Comparison of ENCODE assay signal across 12 mouse cellular contexts in genomic region chr12:86914756-86915155, GRCm38 (mm10). TPM values are rescaled to one million over a fixed set of nuclear protein-coding genes. Genes with fewer than 3 reads are reported as not detected.
DNase-seq lines count a peak whose midpoint lies in the region; ATAC-seq and TF ChIP-seq lines count a peak whose summit lies in the region.
"Had no signal": no experiment of that assay in that cellular context is flagged by ENCODE, and none has a peak within 500 bp of the region (broad histone marks: within the 10 kb centered on the region; RNA-seq: fewer than 3 reads in every experiment).

No protein-coding gene starts in this region.

- WGBS in forebrain, embryonic 14.5 days = 53% methylated on average over 6 of the region's 6 CpGs
- 75% methylated on average over 6 of the region's 6 CpGs for WGBS in forebrain, embryonic 11.5 days
- WGBS in liver, embryonic 11.5 days = 39% methylated on average over 6 of the region's 6 CpGs
- WGBS in liver, postnatal 0 days (ENCODE audit: insufficient replicate concordance) = 34% methylated on average over 6 of the region's 6 CpGs
- WGBS in heart, embryonic 15.5 days = 39% methylated on average over 6 of the region's 6 CpGs
- 65% methylated on average over 6 of the region's 6 CpGs for WGBS in midbrain, embryonic 15.5 days

- no peak for TF ChIP-seq EP300 in liver, postnatal 0 days (IDR thresholded peaks at IDR 0.05; ENCODE audit: low read depth)

- ATAC-seq in forebrain, embryonic 14.5 days = no peak
- ATAC-seq in forebrain, embryonic 11.5 days (replicated peaks; ENCODE audit: low FRiP score) = no peak
- ATAC-seq in liver, embryonic 11.5 days (replicated peaks; ENCODE audit: low FRiP score) = peak; percentile 46
- no peak for ATAC-seq in liver, postnatal 0 days
- ATAC-seq in heart, embryonic 15.5 days (replicated peaks; ENCODE audit: insufficient number of reproducible peaks, insufficient read depth, low FRiP score, low read depth) = no peak
- ATAC-seq in midbrain, embryonic 15.5 days (replicated peaks) = no peak
- ATAC-seq: intestine, embryonic 15.5 days had no signal

- H3K4me2 ChIP-seq in forebrain, embryonic 14.5 days (ENCODE audit: low read length) = no peak overlapping the region
- no peak overlapping the region for H3K4me2 ChIP-seq in forebrain, embryonic 11.5 days (ENCODE audit: low read depth, low read length, severe bottlenecking)
- H3K4me2 ChIP-seq in liver, embryonic 11.5 days = peak overlapping the region; percentile 25
- H3K4me2 ChIP-seq in liver, postnatal 0 days (ENCODE audit: low read depth, low read length) = no peak overlapping the region
- no peak overlapping the region for H3K4me2 ChIP-seq in heart, embryonic 15.5 days
- no peak overlapping the region for H3K4me2 ChIP-seq in midbrain, embryonic 15.5 days
- H3K4me2 ChIP-seq: intestine, embryonic 15.5 days; stomach, embryonic 15.5 days had no signal

- H3K27ac ChIP-seq in forebrain, embryonic 14.5 days (ENCODE audit: low read depth, low read length) = no peak overlapping the region
- H3K27ac ChIP-seq in forebrain, embryonic 11.5 days (ENCODE audit: low read depth, low read length) = no peak overlapping the region
- H3K27ac ChIP-seq in liver, embryonic 11.5 days (ENCODE audit: low read depth, low read length) = peak overlapping the region; percentile 53
- no peak overlapping the region for H3K27ac ChIP-seq in liver, postnatal 0 days (ENCODE audit: low read depth)
- 0 out of 2 replicates have a peak overlapping the region, but pooled peaks have one; percentile 38 for H3K27ac ChIP-seq in heart, embryonic 15.5 days
- H3K27ac ChIP-seq in midbrain, embryonic 15.5 days = 0 out of 2 replicates have a peak overlapping the region, but pooled peaks have one; percentile 31
- H3K27ac ChIP-seq: intestine, embryonic 15.5 days; left cerebral cortex, adult 2 months; stomach, embryonic 15.5 days had no signal

- no peak overlapping the region for H3K4me3 ChIP-seq in forebrain, embryonic 14.5 days (ENCODE audit: low read depth, low read length)
- no peak overlapping the region for H3K4me3 ChIP-seq in forebrain, embryonic 11.5 days (ENCODE audit: low read depth, low read length)
- H3K4me3 ChIP-seq in liver, embryonic 11.5 days (ENCODE audit: low read depth, low read length) = no peak overlapping the region
- H3K4me3 ChIP-seq in liver, postnatal 0 days (ENCODE audit: low read depth, low read length) = no peak overlapping the region
- H3K4me3 ChIP-seq in heart, embryonic 15.5 days = no peak overlapping the region
- no peak overlapping the region for H3K4me3 ChIP-seq in midbrain, embryonic 15.5 days
- H3K4me3 ChIP-seq: intestine, embryonic 15.5 days; left cerebral cortex, adult 2 months; stomach, embryonic 15.5 days had no signal

- H3K9me3 ChIP-seq in forebrain, embryonic 14.5 days (replicated peaks; ENCODE audit: control insufficient read depth, low read length) = no peaks in the 10 kb centered on the region
- H3K9me3 ChIP-seq in forebrain, embryonic 11.5 days (ENCODE audit: control insufficient read depth, low read length) = no peaks in the 10 kb centered on the region
- H3K9me3 ChIP-seq in liver, embryonic 11.5 days (ENCODE audit: control insufficient read depth, low read length) = no peaks in the 10 kb centered on the region
- no peaks in the 10 kb centered on the region for H3K9me3 ChIP-seq in liver, postnatal 0 days (ENCODE audit: low read length)
- no peaks in the 10 kb centered on the region for H3K9me3 ChIP-seq in heart, embryonic 15.5 days (replicated peaks)
- no peaks in the 10 kb centered on the region for H3K9me3 ChIP-seq in midbrain, embryonic 15.5 days
- H3K9me3 ChIP-seq: intestine, embryonic 15.5 days; stomach, embryonic 15.5 days had no signal

- H3K27me3 ChIP-seq in forebrain, embryonic 14.5 days (replicated peaks; ENCODE audit: control insufficient read depth, insufficient read depth, low read length) = no peaks in the 10 kb centered on the region
- no peaks in the 10 kb centered on the region for H3K27me3 ChIP-seq in forebrain, embryonic 11.5 days (ENCODE audit: control insufficient read depth, insufficient read depth, low read length)
- 0 out of 2 replicates have a peak, but pooled peaks cover 2% of the 10 kb centered on the region for H3K27me3 ChIP-seq in liver, embryonic 11.5 days (replicated peaks; ENCODE audit: control insufficient read depth, insufficient read depth, low read length)
- 0 out of 2 replicates have a peak, but pooled peaks cover 2% of the 10 kb centered on the region for H3K27me3 ChIP-seq in liver, postnatal 0 days (ENCODE audit: insufficient read depth, low read length)
- no peaks in the 10 kb centered on the region for H3K27me3 ChIP-seq in heart, embryonic 15.5 days
- no peaks in the 10 kb centered on the region for H3K27me3 ChIP-seq in midbrain, embryonic 15.5 days (replicated peaks)
- H3K27me3 ChIP-seq: intestine, embryonic 15.5 days; stomach, embryonic 15.5 days had no signal

- no peaks in the 10 kb centered on the region for H3K36me3 ChIP-seq in forebrain, embryonic 14.5 days (ENCODE audit: control insufficient read depth, insufficient read depth, low read length)
- no peaks in the 10 kb centered on the region for H3K36me3 ChIP-seq in forebrain, embryonic 11.5 days (ENCODE audit: control insufficient read depth, insufficient read depth, low read length)
- no peaks in the 10 kb centered on the region for H3K36me3 ChIP-seq in liver, embryonic 11.5 days (ENCODE audit: control insufficient read depth, insufficient read depth, low read length)
- no peaks in the 10 kb centered on the region for H3K36me3 ChIP-seq in liver, postnatal 0 days (replicated peaks; ENCODE audit: insufficient read depth, low read length)
- H3K36me3 ChIP-seq in heart, embryonic 15.5 days = no peaks in the 10 kb centered on the region
- H3K36me3 ChIP-seq in midbrain, embryonic 15.5 days (replicated peaks) = no peaks in the 10 kb centered on the region
- H3K36me3 ChIP-seq: intestine, embryonic 15.5 days; stomach, embryonic 15.5 days had no signal

- H3K4me1 ChIP-seq in forebrain, embryonic 14.5 days (ENCODE audit: control insufficient read depth, insufficient read depth, low read length) = peaks cover 32% of the 10 kb centered on the region
- peaks cover 20% of the 10 kb centered on the region for H3K4me1 ChIP-seq in forebrain, embryonic 11.5 days (replicated peaks; ENCODE audit: control insufficient read depth, insufficient read depth, low read length)
- H3K4me1 ChIP-seq in liver, embryonic 11.5 days (replicated peaks; ENCODE audit: control insufficient read depth, insufficient read depth, low read length) = peaks cover 34% of the 10 kb centered on the region
- H3K4me1 ChIP-seq in liver, postnatal 0 days (ENCODE audit: insufficient read depth) = peaks cover 30% of the 10 kb centered on the region
- H3K4me1 ChIP-seq in heart, embryonic 15.5 days (replicated peaks) = peaks cover 34% of the 10 kb centered on the region
- peaks cover 66% of the 10 kb centered on the region for H3K4me1 ChIP-seq in midbrain, embryonic 15.5 days

- peak overlapping the region; percentile 1; the same call in 1 of the 2 replicates for H3K9ac ChIP-seq in forebrain, embryonic 14.5 days (ENCODE audit: low read length)
- no peak overlapping the region for H3K9ac ChIP-seq in forebrain, embryonic 11.5 days (ENCODE audit: low read length)
- H3K9ac ChIP-seq in liver, embryonic 11.5 days (ENCODE audit: low read depth, low read length) = no peak overlapping the region
- H3K9ac ChIP-seq in liver, postnatal 0 days (replicated peaks) = no peak overlapping the region; the same call in 1 of the 2 replicates
- no peak overlapping the region; the same call in 1 of the 2 replicates for H3K9ac ChIP-seq in heart, embryonic 15.5 days
- no peak overlapping the region; the same call in 1 of the 2 replicates for H3K9ac ChIP-seq in midbrain, embryonic 15.5 days
- H3K9ac ChIP-seq: intestine, embryonic 15.5 days; stomach, embryonic 15.5 days had no signal

- no peak for TF ChIP-seq CTCF in liver, postnatal 0 days (IDR thresholded peaks at IDR 0.05; ENCODE audit: low read depth)

- DNase-seq in forebrain, embryonic 14.5 days (ENCODE audit: low spot score) = no peak
- no peak for DNase-seq in forebrain, embryonic 11.5 days (ENCODE audit: low spot score)
- DNase-seq in liver, embryonic 11.5 days (ENCODE audit: low spot score) = no peak
- DNase-seq in liver, postnatal 0 days = no peak
- no peak for DNase-seq in thymus, postnatal 36 days
- DNase-seq in T-cell, adult 2 months (ENCODE audit: low spot score) = no peak
- DNase-seq: cerebellum, adult 11-12 months had no signal

RNA-seq across cellular contexts. Expression of gene Irf2bpl, which starts 30.2 kb away (rescaled TPM):
- 41.4 and 56.5 TPM in 2 replicates for polyA plus RNA-seq in forebrain, embryonic 14.5 days (2014; fragmentation: Nextera tagmentation; extraction: Ambion mirVana)
- polyA plus RNA-seq in forebrain, embryonic 11.5 days (2014; fragmentation: Nextera tagmentation; extraction: Ambion mirVana) = 40.3 and 42.7 TPM in 2 replicates
- polyA plus RNA-seq in liver, embryonic 11.5 days (2014; fragmentation: Nextera tagmentation; extraction: Ambion mirVana) = 9.7 and 9.8 TPM in 2 replicates
- 5.0 and 5.3 TPM in 2 replicates for polyA plus RNA-seq in liver, postnatal 0 days (2015; fragmentation: Nextera tagmentation; extraction: Ambion mirVana)
- polyA plus RNA-seq in heart, embryonic 15.5 days (2015; fragmentation: Nextera tagmentation; extraction: Ambion mirVana) = 40.1 and 41.7 TPM in 2 replicates
- 94.3 and 98.5 TPM in 2 replicates for polyA plus RNA-seq in midbrain, embryonic 15.5 days (2015; fragmentation: Nextera tagmentation; extraction: Ambion mirVana)

RNA-seq across cellular contexts. Expression of gene Cipc, which starts 32.1 kb away (rescaled TPM):
- 47.5 and 57.0 TPM in 2 replicates for polyA plus RNA-seq in forebrain, embryonic 14.5 days (2014; fragmentation: Nextera tagmentation; extraction: Ambion mirVana)
- 46.5 and 48.7 TPM in 2 replicates for polyA plus RNA-seq in forebrain, embryonic 11.5 days (2014; fragmentation: Nextera tagmentation; extraction: Ambion mirVana)
- 23.8 and 28.1 TPM in 2 replicates for polyA plus RNA-seq in liver, embryonic 11.5 days (2014; fragmentation: Nextera tagmentation; extraction: Ambion mirVana)
- polyA plus RNA-seq in liver, postnatal 0 days (2015; fragmentation: Nextera tagmentation; extraction: Ambion mirVana) = 4.4 and 4.7 TPM in 2 replicates
- polyA plus RNA-seq in heart, embryonic 15.5 days (2015; fragmentation: Nextera tagmentation; extraction: Ambion mirVana) = 18.7 and 23.4 TPM in 2 replicates
- polyA plus RNA-seq in midbrain, embryonic 15.5 days (2015; fragmentation: Nextera tagmentation; extraction: Ambion mirVana) = 55.0 and 56.0 TPM in 2 replicates

Comparison
In these comparisons a context has a peak if more than half of its experiments do, and no peak if none do; other contexts are left out.
1. H3K27ac ChIP-seq: peak in liver, embryonic 11.5 days (single experiment), heart, embryonic 15.5 days (single experiment) and midbrain, embryonic 15.5 days (single experiment); none in forebrain, embryonic 14.5 days (single experiment), forebrain, embryonic 11.5 days (single experiment) and liver, postnatal 0 days (single experiment).